Mouse (Mus musculus) olfactory bulb, adult 2 months (tissue): ENCODE results near the gene Mgst1. TPM values are rescaled to one million over a fixed set of nuclear protein-coding genes. Genes with fewer than 3 reads are reported as not detected.

ENCODE experiments used
- H3K27ac ChIP-seq: fragments of 200-500 bp; 2 replicates; pipeline ENCODE4 v1.5.1; 2012; ENCODE audit warnings: low read depth, low read length; ENCODE audit not compliant: insufficient read depth
- H3K4me1 ChIP-seq: fragments of 200-500 bp; 2 replicates; pipeline ENCODE4 v1.6.1; 2012; ENCODE audit warnings: low read length; ENCODE audit not compliant: control insufficient read depth, insufficient read depth
- H3K4me3 ChIP-seq: fragments of 200-500 bp; 2 replicates; pipeline ENCODE4 v1.5.1; 2012; ENCODE audit warnings: mild to moderate bottlenecking, low read depth, low read length, moderate library complexity; ENCODE audit not compliant: insufficient read depth
- CTCF ChIP-seq: fragments of 200-500 bp; IDR thresholded peaks from 2 replicates; pipeline ENCODE4 v1.5.1; 2012; ENCODE audit warnings: low read depth, mild to moderate bottlenecking, low read length, moderate library complexity; ENCODE audit not compliant: insufficient read depth
- POLR2A ChIP-seq: fragments of 200-500 bp; IDR thresholded peaks from 2 replicates; pipeline ENCODE4 v1.6.1; 2012; ENCODE audit warnings: mild to moderate bottlenecking, low read depth, low read length, moderate library complexity; ENCODE audit not compliant: insufficient read depth
- WGBS: fragments of 180-500 bp; shearing (Covaris S2); methylation state at CpG from one replicate; pipeline ENCODE4 v1.1.7; 2018; 5-methylcytosine and 5-hydroxymethylcytosine counted together
- polyA plus RNA-seq: library from polyadenylated mRNA; stranded (reverse); fragments of >200 nt; gene quantifications from 2 replicates; pipeline ENCODE4 v1.2.4, GENCODE M21; 2012; ENCODE audit warnings: low replicate concordance; ENCODE audit not compliant: missing spikeins, insufficient read depth, insufficient read length

The Mgst1 gene
- polyA plus RNA-seq, 1 experiment = not detected

GRCm38 (mm10) chr6:138140336-138140735, 220 bp downstream of the Mgst1 start:
- TF ChIP-seq CTCF (no peak), POLR2A (no peak)
- WGBS = under 1% methylated on average over 16 of the region's 16 CpGs
- Histone ChIP-seq H3K4me1 (peaks cover 5% of the 10 kb centered on the region), H3K27ac (no peak overlapping the region), H3K4me3 (peak overlapping the region; percentile 32)

- Histone ChIP-seq H3K4me1 (peaks cover 5% of the 10 kb centered on the region), H3K27ac (no peak overlapping the region), H3K4me3 (no peak overlapping the region)
- WGBS = 57% methylated on average over 4 of the region's 4 CpGs
- TF ChIP-seq POLR2A (no peak), CTCF (no peak)
Observed at GRCm38 (mm10) chr6:138141111-138141592, 1.0 kb downstream of the Mgst1 start.

- H3K4me3 ChIP-seq = no peak overlapping the region
- H3K4me1 ChIP-seq = peaks cover 5% of the 10 kb centered on the region
- no peak overlapping the region for H3K27ac ChIP-seq
- WGBS = 93% methylated on average over 7 of the region's 7 CpGs
- TF ChIP-seq POLR2A (no peak), CTCF (no peak)
Observed at GRCm38 (mm10) chr6:138142604-138143003, 2.5 kb downstream of the Mgst1 start.

GRCm38 (mm10) chr6:138143450-138143849, 3.3 kb downstream of the Mgst1 start:
- H3K4me1 ChIP-seq = peaks cover 5% of the 10 kb centered on the region
- no peak overlapping the region for H3K27ac ChIP-seq
- WGBS = 91% methylated on average over 3 of the region's 3 CpGs
- TF ChIP-seq CTCF (no peak), POLR2A (no peak)
- no peak overlapping the region for H3K4me3 ChIP-seq

- no peaks in the 10 kb centered on the region for H3K4me1 ChIP-seq
- no peak overlapping the region for H3K4me3 ChIP-seq
- 22% methylated on average over 5 of the region's 5 CpGs for WGBS
- H3K27ac ChIP-seq = no peak overlapping the region
- TF ChIP-seq CTCF (no peak), POLR2A (no peak)
Observed at GRCm38 (mm10) chr6:138153111-138153510, 13.0 kb downstream of the Mgst1 start.

GRCm38 (mm10) chr6:138163920-138164319, 23.8 kb downstream of the Mgst1 start:
- TF ChIP-seq POLR2A (no peak), CTCF (no peak)
- Histone ChIP-seq H3K4me3 (no peak overlapping the region), H3K4me1 (no peaks in the 10 kb centered on the region), H3K27ac (no peak overlapping the region)
- WGBS = 86% methylated on average over 7 of the region's 7 CpGs

GRCm38 (mm10) chr6:138171480-138172224, 31.5 kb downstream of the Mgst1 start:
- WGBS = 61% methylated on average over 15 of the region's 15 CpGs
- TF ChIP-seq CTCF = no peak
- no peak for TF ChIP-seq POLR2A
- Histone ChIP-seq H3K4me1 (no peaks in the 10 kb centered on the region), H3K27ac (no peak overlapping the region), H3K4me3 (no peak overlapping the region)

Other genes starting within 250 kb of the Mgst1 start
- not detected in 2 replicates for gene Slc15a5, start 60.4 kb upstream of the Mgst1 start, polyA plus RNA-seq